Mouse (Mus musculus) liver, adult 2 months (tissue): Measurements from ENCODE around the gene Mas1. TPM values are rescaled to one million over a fixed set of nuclear protein-coding genes. Genes with fewer than 3 reads are reported as not detected.

Experiments used
- DNase-seq: peaks from one replicate; pipeline ENCODE4 v3.0.0-alpha.2; 2011; ENCODE audit warnings: low read depth, low spot score; ENCODE audit errors: extremely low read depth
- H3K27ac ChIP-seq: fragments of 200-500 bp; replicated peaks from 2 replicates; pipeline ENCODE4 v1.5.1; 2012; ENCODE audit warnings: low read depth, mild to moderate bottlenecking, control low read depth, inconsistent platforms, low read length; ENCODE audit not compliant: insufficient read depth
- H3K27me3 ChIP-seq: fragments of 200-500 bp; 2 replicates; pipeline ENCODE4 v1.6.1; 2012; ENCODE audit warnings: mild to moderate bottlenecking, moderate library complexity, low read length, inconsistent platforms; ENCODE audit not compliant: control insufficient read depth, insufficient read depth
- H3K36me3 ChIP-seq: fragments of 200-500 bp; 2 replicates; pipeline ENCODE4 v1.6.1; 2012; ENCODE audit warnings: low read length, inconsistent platforms; ENCODE audit not compliant: control insufficient read depth, insufficient read depth
- H3K4me1 ChIP-seq: fragments of 200-500 bp; 2 replicates; pipeline ENCODE4 v1.6.1; 2011; ENCODE audit warnings: low read length; ENCODE audit not compliant: control insufficient read depth, insufficient read depth
- H3K4me3 ChIP-seq: fragments of 200-500 bp; 2 replicates; pipeline ENCODE4 v1.5.1; 2011; ENCODE audit warnings: low read depth, mild to moderate bottlenecking, control low read depth, low read length, moderate library complexity; ENCODE audit not compliant: insufficient read depth
- H3K79me2 ChIP-seq: fragments of 200-500 bp; 2 replicates; pipeline ENCODE4 v1.6.1; 2012; ENCODE audit warnings: inconsistent platforms, mild to moderate bottlenecking, low read length, moderate library complexity; ENCODE audit not compliant: control insufficient read depth, insufficient read depth
- H3K9ac ChIP-seq: fragments of 200-500 bp; 2 replicates; pipeline ENCODE4 v1.6.1; 2012; ENCODE audit warnings: low read depth, mild to moderate bottlenecking, control low read depth, inconsistent platforms, low read length
- CTCF ChIP-seq: fragments of 200-500 bp; IDR thresholded peaks from 2 replicates; pipeline ENCODE4 v1.5.1; 2011; ENCODE audit warnings: low read depth, low read length, control low read depth
- POLR2A ChIP-seq: fragments of 200-500 bp; IDR thresholded peaks from 2 replicates; pipeline ENCODE4 v1.6.1; 2011; ENCODE audit warnings: low read length, control low read depth; ENCODE audit not compliant: insufficient read depth; ENCODE audit errors: extremely low read depth
- WGBS: fragments of 180-500 bp; shearing (Covaris S2); methylation state at CpG from one replicate; pipeline ENCODE4 v1.1.7; 2018; 5-methylcytosine and 5-hydroxymethylcytosine counted together
- polyA plus RNA-seq: library from polyadenylated mRNA; depleted of rRNA; stranded (reverse); fragments of >200 nt; gene quantifications from 2 replicates; pipeline ENCODE4 v1.2.3, GENCODE M21; 2012
- total RNA-seq: library from RNA; depleted of rRNA; stranded (reverse); fragments of >200 nt; gene quantifications from 2 replicates; pipeline ENCODE4 v1.2.3, GENCODE M21; 2014

The Mas1 gene
- total and polyA plus RNA-seq, 2 experiments: 0.18 to 0.35 TPM

DNA sequence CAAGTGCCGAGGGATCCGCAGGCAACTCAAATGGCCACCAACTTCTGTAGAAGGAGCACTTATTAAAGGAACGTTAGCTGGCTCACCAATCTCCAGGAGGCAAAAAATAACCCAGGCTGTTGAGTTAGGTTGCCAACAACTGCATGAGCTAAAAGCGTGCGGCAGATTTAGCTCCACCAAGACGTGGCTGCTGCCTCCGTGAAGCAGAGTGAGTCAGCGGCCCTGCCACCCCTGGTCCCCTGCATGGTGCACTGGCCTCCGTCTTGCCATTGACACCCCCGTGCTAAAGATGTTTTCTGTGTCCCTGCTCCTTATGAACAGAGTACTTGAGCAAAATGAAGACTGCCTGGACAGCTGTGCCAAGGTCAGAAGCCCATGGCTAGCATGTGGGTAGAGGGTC, 1.1 kb downstream of the Mas1 start:
- TF ChIP-seq CTCF (no peak), POLR2A (no peak)
- WGBS: 85% methylated on average over 10 of the region's 10 CpGs
- H3K4me3 ChIP-seq: no peak overlapping the region

GRCm38 (mm10) chr17:12865407-12865806, 2.5 kb downstream of the Mas1 start:
- no peaks in the 10 kb centered on the region for H3K27me3 ChIP-seq
- H3K4me1 ChIP-seq: no peaks in the 10 kb centered on the region
- WGBS: 75% methylated on average over 3 of the region's 3 CpGs
- H3K79me2 ChIP-seq: no peaks in the 10 kb centered on the region
- no peaks in the 10 kb centered on the region for H3K36me3 ChIP-seq
- no peak overlapping the region for H3K9ac ChIP-seq
- no peak overlapping the region for H3K4me3 ChIP-seq
- TF ChIP-seq CTCF: no peak
- DNase-seq: no peak
- H3K27ac ChIP-seq: no peak overlapping the region

More for the DNA sequence above, 1.1 kb downstream of the Mas1 start:
- Histone ChIP-seq H3K36me3 (no peaks in the 10 kb centered on the region), H3K27me3 (no peaks in the 10 kb centered on the region), H3K27ac (no peak overlapping the region), H3K4me1 (no peaks in the 10 kb centered on the region), H3K79me2 (no peaks in the 10 kb centered on the region), H3K9ac (no peak overlapping the region)
- no peak for DNase-seq

DNA sequence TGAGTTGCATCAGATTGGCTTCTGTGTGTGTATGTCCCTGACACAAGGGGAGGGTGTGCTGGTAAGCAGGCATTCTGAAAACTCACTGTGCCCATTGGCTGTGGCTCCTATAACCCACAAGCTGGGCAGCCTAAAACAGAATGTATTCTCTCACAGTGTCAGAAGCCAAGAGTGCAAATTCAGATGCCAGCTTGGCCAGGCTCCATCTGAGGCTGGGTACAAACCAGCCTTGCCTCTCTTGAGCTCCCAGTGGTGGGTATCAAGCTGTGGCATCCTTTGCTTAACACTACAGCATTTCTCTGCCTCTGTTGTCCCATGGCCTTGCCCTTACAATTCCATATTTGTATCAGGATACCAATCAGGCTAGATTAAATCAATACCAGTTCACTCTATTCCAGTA, 3.8 kb downstream of the Mas1 start:
- H3K4me1 ChIP-seq: no peaks in the 10 kb centered on the region
- H3K27ac ChIP-seq: no peak overlapping the region
- H3K4me3 ChIP-seq: no peak overlapping the region
- H3K9ac ChIP-seq: no peak overlapping the region
- no peaks in the 10 kb centered on the region for H3K36me3 ChIP-seq
- no peaks in the 10 kb centered on the region for H3K79me2 ChIP-seq
- TF ChIP-seq POLR2A: no peak
- TF ChIP-seq CTCF: no peak
- H3K27me3 ChIP-seq: no peaks in the 10 kb centered on the region
- no peak for DNase-seq

GRCm38 (mm10) chr17:12859006-12859520, 8.9 kb downstream of the Mas1 start:
- H3K9ac ChIP-seq: no peak overlapping the region
- H3K79me2 ChIP-seq: no peaks in the 10 kb centered on the region
- TF ChIP-seq POLR2A (no peak), CTCF (no peak)
- no peaks in the 10 kb centered on the region for H3K4me1 ChIP-seq
- no peaks in the 10 kb centered on the region for H3K27me3 ChIP-seq
- 47% methylated on average over 8 of the region's 8 CpGs for WGBS
- no peaks in the 10 kb centered on the region for H3K36me3 ChIP-seq
- H3K27ac ChIP-seq: no peak overlapping the region
- DNase-seq: peak; percentile 56
- no peak overlapping the region for H3K4me3 ChIP-seq

DNA sequence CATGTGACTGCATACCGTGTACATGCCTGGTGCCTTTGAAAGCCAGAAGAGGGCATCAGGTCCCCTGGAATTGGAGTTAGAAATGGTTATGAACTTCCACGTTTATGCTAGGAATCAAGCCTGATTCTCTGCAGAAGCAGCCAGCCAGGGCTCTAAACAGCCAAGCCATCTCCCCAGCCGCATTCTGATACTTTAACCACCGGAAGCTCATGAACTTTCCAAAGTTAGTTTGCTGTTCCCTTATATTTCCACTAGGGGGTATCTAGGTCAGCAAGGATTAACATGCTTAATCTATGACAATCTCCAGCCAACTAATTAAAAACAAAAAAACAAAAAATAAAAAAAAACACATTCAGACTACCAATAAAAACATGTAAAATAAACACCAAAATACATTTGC, 9.9 kb downstream of the Mas1 start:
- TF ChIP-seq POLR2A: no peak
- TF ChIP-seq CTCF: peak; percentile 13; the same call in 1 of the 2 replicates
- Histone ChIP-seq H3K79me2 (no peaks in the 10 kb centered on the region), H3K36me3 (no peaks in the 10 kb centered on the region), H3K27me3 (no peaks in the 10 kb centered on the region), H3K4me3 (no peak overlapping the region), H3K9ac (no peak overlapping the region), H3K27ac (no peak overlapping the region), H3K4me1 (no peaks in the 10 kb centered on the region)
- 58% methylated on average over 4 of the region's 4 CpGs for WGBS
- DNase-seq: peak; percentile 30

GRCm38 (mm10) chr17:12857395-12857794, 10.5 kb downstream of the Mas1 start:
- H3K4me3 ChIP-seq: no peak overlapping the region
- H3K27me3 ChIP-seq: no peaks in the 10 kb centered on the region
- TF ChIP-seq CTCF (no peak), POLR2A (no peak)
- H3K9ac ChIP-seq: no peak overlapping the region
- H3K27ac ChIP-seq: no peak overlapping the region
- no peaks in the 10 kb centered on the region for H3K4me1 ChIP-seq
- no peaks in the 10 kb centered on the region for H3K79me2 ChIP-seq
- H3K36me3 ChIP-seq: no peaks in the 10 kb centered on the region
- no peak for DNase-seq
- 61% methylated on average over 3 of the region's 3 CpGs for WGBS
